Mouse (Mus musculus) neural tube, embryonic 10.5 days (tissue): Measurements from ENCODE around the gene Gm38394.

ENCODE experiments used
- DNase-seq: peaks from one replicate; pipeline ENCODE4 v3.0.0-alpha.2; 2017; ENCODE audit warnings: low spot score; ENCODE audit errors: extremely low spot score

The Gm38394 gene

DNA sequence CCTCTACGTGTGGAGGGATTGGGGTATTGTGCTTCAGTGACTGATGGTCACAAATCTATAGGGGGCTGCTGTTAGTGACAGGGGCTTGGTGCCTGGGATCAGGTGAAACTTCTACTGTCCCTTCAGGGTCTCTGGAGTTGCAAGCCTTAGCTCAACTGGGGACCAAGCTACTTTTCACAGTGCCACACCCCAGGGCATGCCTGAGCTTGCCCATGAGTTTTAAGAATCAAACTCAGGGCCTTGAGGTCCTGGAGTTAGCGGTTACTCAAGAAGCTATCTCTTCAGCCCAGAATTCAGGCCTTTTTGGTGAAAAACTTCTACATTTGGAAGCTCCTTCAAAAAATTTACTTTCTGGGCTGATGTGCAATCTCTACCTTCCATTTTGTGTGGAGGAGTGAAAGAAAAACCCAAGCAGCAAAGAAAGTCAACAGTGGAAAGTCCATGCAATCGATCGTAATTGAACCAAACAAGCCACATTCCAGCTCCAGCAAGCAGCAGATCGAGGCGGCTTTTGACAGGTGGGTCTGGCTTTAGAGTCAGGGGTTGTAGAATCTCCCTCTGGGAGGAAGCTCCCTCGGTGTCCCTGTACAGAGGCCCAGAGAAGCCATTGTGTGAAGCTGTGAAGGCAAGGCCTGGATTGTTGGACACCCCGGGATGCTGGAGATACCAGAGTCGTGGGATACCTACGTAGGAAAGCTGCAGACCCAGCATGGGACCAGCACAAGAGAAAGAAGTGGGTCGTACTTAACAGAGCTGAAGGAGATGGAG, 3.3 kb upstream of the Gm38394 start:
- no peak for DNase-seq

DNA sequence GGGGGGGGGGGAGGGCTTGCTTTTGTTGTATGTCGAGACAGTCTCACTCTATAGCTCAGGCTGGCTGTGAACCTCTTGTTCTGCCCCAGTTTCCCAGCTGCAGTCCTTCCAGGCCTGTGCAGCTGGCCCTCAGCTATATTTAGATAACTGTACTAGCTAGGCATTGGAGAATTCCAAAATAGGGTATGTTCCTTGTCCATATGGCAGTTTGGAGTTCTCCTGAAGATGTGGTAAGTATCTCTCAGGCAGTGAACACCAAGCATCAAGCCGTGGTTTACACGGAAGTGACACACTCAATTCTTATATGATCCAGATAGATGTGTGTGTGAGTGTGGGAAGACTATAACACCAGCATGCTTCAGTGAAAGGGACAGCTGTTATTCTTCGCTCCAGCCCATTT, 2.3 kb upstream of the Gm38394 start:
- no peak for DNase-seq

- no peak for DNase-seq
Observed at GRCm38 (mm10) chr1:133662941-133663340, 1.8 kb upstream of the Gm38394 start.

DNA sequence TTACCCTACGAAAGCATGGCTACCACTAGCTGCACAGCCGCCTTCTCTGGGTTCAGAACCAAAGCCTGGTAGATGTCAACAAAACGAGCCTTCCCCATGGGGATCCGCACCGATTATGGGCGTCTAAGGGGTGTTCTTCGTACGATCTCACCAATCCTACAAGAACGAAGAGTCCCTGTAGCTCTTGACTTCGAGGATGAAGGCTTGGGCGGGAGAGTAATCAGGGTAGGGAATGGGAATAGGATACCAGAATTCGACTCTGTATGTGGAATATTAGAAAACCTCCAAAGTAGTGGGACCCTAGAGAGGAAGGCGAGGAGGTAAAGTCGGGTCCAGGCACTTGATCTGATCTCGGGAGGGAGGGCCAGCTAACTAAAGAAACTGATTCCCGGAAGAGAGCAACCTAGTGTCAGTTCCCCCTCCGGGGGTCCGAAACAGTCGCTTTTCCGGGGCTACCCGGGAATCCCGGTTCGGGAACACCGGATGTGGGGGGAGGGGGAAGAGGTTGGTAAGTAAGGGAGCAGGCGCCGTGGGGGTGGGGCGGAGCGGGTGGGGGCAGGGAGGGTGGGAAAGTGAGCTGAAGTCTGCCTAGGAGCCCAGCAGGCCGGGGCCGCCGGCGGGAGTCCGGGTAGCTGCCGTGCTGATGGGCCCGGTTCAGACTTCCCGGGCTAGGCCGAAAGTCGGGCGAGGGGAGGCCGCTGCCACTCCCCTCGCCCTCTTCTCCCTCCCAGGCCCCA, 484 bp downstream of the Gm38394 start, which contains the start of gene Zbed6:
TSS of gene Zbed6 (minus strand) at position 420 of the 737 bp plus-strand sequence.
- no peak for DNase-seq

GRCm38 (mm10) chr1:133658878-133659277, 2.2 kb downstream of the Gm38394 start:
- DNase-seq, result no peak

GRCm38 (mm10) chr1:133656811-133657210, 4.3 kb downstream of the Gm38394 start:
- no peak for DNase-seq

DNA sequence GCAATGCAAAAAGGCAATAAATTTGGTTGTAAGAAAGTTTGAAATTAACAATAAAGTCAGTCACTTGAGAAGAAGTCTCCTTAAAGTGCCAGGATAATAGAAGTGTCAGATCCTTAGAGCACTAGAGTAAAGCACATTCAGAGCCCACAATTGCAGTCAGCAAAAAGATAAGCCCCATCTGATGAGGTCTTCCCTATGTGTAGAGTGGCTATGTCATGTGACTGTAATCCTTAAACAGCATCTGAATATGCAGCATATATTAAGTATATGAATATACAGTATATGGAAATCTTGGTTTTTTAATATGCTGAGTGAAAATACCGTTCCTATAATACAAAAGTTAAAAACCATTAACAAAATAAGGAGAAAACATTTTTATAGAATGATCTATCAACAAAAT, 8.1 kb downstream of the Gm38394 start:
- no peak for DNase-seq

- DNase-seq, result no peak
Observed at GRCm38 (mm10) chr1:133650288-133651055, 10.6 kb downstream of the Gm38394 start.

- DNase-seq, result no peak
Observed at GRCm38 (mm10) chr1:133645652-133646051, 15.5 kb downstream of the Gm38394 start.

- no peak for DNase-seq
Observed at GRCm38 (mm10) chr1:133641163-133641562, 20.0 kb downstream of the Gm38394 start.

- no peak for DNase-seq
Observed at GRCm38 (mm10) chr1:133638517-133638916, 22.6 kb downstream of the Gm38394 start.

DNA sequence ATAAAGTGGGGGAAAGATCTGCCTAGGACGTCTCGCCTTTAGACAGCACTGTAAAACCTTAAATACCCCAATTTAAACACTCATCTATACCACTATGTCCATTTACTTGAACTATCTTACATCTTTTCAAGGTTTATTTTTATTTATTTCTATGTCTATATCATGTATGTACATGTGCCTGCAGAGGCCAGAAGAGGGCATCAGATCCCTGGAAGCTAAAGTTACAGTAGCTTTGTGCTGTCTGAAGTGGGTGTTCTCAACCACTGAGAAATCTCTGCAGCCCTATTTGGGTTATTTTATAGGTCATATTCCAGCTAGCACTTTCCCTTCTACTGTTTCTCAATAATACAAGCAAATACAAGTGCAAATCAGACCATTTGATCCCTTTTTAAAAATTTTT, 28.9 kb downstream of the Gm38394 start:
- DNase-seq, result no peak

DNA sequence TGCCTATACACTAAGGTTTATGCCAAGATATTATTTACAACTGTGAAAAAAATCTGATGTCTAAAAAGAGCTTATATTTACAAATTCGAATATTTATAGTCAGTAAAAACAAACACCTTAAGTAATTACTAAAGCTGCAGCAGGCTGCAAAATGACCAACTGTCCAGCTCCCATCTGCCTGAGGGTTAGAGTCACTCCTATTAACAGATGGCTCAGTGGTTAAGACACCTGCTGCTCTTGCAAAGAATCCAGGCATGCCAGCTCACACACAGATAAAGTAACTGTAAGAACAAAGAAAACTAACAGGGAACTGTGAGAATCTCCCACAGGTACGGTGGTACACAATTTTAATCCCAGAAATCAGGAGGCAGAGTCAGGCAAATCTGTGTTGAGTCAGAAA, 36.1 kb downstream of the Gm38394 start:
- DNase-seq, result no peak

DNA sequence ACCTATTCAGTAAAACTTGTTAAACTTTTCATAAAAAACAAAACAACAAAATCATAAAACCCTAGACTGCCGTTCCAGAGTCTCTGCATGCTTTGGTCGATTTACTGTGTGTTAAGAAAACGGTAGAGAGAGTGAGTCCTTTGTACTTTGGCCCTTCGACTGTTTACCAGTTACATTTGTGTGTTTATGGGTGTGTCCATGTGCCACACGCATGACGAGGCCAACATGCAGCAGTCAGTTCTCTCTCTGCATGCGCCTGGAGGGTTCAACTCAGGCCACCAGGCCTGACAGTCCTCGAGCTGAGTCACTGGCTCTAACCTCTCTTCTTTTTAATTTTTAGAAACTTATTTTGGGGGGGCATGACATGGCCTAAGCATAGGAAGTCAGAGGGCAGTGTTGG, 42.8 kb downstream of the Gm38394 start:
- no peak for DNase-seq

DNA sequence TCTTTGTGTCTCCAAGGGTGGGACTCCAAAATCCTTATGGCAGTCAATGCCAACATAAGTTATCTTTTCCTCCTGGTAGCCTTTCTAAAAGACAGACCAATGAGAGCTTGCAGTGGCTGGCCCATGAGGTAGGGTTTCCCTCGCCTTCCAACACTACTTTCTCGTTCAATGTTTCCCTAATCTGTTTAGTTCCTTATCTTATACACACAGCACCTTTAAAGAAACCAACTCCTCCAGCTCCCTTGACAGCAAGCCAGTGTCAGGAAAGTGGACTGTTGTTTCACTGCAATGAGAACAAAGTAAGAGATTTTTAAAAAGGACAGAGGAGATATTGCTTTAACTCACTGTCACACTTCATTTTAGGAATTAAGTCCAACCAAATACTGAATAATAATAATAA, 43.2 kb downstream of the Gm38394 start:
- no peak for DNase-seq

GRCm38 (mm10) chr1:133613817-133614216, 47.3 kb downstream of the Gm38394 start:
- no peak for DNase-seq

GRCm38 (mm10) chr1:133611436-133611835, 49.7 kb downstream of the Gm38394 start:
- DNase-seq, result no peak

DNA sequence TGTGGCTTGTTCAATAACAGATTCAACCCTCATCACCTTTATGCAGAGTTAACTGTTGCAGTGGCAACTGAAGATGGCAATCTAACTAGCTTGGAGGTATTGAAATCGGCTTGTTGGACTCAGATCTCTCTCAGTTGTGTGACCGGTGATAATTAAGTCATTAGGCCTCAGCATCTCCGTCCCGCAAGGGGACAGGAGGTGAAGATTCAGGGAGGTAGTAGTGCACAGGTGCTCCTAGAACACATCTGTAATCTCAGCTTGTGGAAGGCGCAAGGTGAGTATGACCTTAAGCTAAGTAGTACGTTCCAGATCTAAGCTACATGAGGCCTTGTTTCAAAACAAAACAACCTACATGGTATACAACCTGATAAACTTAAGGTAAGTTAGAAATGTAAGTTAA, 50.5 kb downstream of the Gm38394 start:
- DNase-seq, result no peak

GRCm38 (mm10) chr1:133609771-133610502, 51.2 kb downstream of the Gm38394 start, which contains the start of gene Snrpe:
Snrpe (minus strand) TSS chr1:133610291.
- DNase-seq, result peak; percentile 100

- DNase-seq, result no peak
Observed at GRCm38 (mm10) chr1:133603174-133603573, 57.9 kb downstream of the Gm38394 start.

- no peak for DNase-seq
Observed at GRCm38 (mm10) chr1:133596298-133597007, 64.7 kb downstream of the Gm38394 start.
